Mouse (Mus musculus) liver, adult 2 months (tissue): Measurements from ENCODE around the gene P3h2.

ENCODE experiments used
- CTCF ChIP-seq: fragments of 200-500 bp; IDR thresholded peaks from 2 replicates; pipeline ENCODE4 v1.5.1; 2011; ENCODE audit warnings: low read depth, low read length, control low read depth
- POLR2A ChIP-seq: fragments of 200-500 bp; IDR thresholded peaks from 2 replicates; pipeline ENCODE4 v1.6.1; 2011; ENCODE audit warnings: low read length, control low read depth; ENCODE audit not compliant: insufficient read depth; ENCODE audit errors: extremely low read depth

DNA sequence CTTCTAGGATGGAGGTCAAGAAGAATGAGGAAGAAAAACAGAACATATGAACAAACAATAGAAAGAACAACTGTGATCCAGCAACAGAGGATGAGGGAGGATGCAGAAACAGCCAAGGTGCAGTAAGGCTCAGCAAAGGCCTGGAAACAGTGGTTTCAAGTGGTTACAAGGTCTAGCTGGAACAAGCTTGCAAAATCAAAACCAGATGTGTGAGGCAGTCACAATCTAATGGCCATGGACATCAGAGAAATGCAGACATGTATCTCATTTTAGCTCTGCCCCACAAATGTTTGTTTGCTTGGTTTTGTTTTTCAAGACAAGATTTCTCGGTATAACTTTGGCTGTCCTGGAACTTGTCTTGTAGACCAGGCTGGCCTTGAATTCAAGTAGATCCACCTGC is 25.5 kb upstream of the P3h2 start:
- TF ChIP-seq CTCF (no peak), POLR2A (no peak)
